In the genomic region with DNA sequence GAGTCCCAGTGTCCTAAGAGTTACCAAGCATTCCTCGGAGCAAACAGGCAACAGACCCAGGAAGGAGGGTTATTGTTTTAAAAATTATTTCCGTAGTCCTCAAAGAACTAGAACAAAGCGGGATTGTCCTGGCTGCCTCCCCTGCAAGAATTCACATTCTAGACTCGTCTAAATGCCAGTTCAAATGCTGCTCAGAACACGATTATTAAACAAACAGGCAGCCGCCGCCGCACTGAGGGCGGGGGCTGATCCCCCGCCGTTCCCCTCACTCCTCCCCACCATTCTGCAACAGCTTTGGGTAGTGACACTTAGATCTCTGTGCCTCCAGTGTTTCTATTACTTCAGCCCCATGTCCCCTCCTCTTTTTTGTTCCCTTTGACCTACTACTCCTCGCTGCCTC, we compare ENCODE assay signal across 21 mouse cellular contexts.
DNase-seq lines count a peak whose midpoint lies in the region; ATAC-seq and TF ChIP-seq lines count a peak whose summit lies in the region.
"Had no signal": no experiment of that assay in that cellular context is flagged by ENCODE, and none has a peak within 500 bp of the region (broad histone marks: within the 10 kb centered on the region; RNA-seq: fewer than 3 reads in every experiment).

No protein-coding gene starts in this region.

- 50% methylated on average over 12 of the region's 12 CpGs for WGBS in hindbrain, embryonic 12.5 days
- 73% methylated on average over 12 of the region's 12 CpGs for WGBS in hindbrain, embryonic 11.5 days
- WGBS in forebrain, embryonic 16.5 days: 31% methylated on average over 12 of the region's 12 CpGs
- WGBS in midbrain, embryonic 14.5 days: 57% methylated on average over 12 of the region's 12 CpGs

- DNase-seq in hindbrain, embryonic 11.5 days (ENCODE audit: low spot score): no peak
- DNase-seq in brain, embryonic 14.5 days (ENCODE audit: low read depth): peak; percentile 50
- DNase-seq in midbrain, embryonic 14.5 days: no peak
- no peak for DNase-seq in heart, postnatal 36 days
- DNase-seq in thymus, postnatal 14 days: no peak
- DNase-seq: adrenal gland, adult 2 months; cerebellum, postnatal 10 days; kidney, adult 11 months; layer of hippocampus, postnatal 36 days; lung, postnatal 10 days; right cerebral cortex, postnatal 25 days; thymus, adult 2 months had no signal

- H3K4me3 ChIP-seq in hindbrain, embryonic 12.5 days: no peak overlapping the region
- H3K4me3 ChIP-seq in hindbrain, embryonic 11.5 days (ENCODE audit: low read depth, low read length): no peak overlapping the region
- H3K4me3 ChIP-seq in forebrain, embryonic 16.5 days (replicated peaks; ENCODE audit: low read length): no peak overlapping the region
- no peak overlapping the region for H3K4me3 ChIP-seq in midbrain, embryonic 14.5 days (replicated peaks; ENCODE audit: low read depth, low read length)
- H3K4me3 ChIP-seq: embryonic facial prominence, embryonic 12.5 days; erythroblast, embryonic 14.5 days; limb, embryonic 15.5 days; liver, embryonic 15.5 days; neural tube, embryonic 13.5 days; stomach, embryonic 15.5 days had no signal

- no peaks in the 10 kb centered on the region; the same call in 1 of the 2 replicates for H3K9me3 ChIP-seq in hindbrain, embryonic 12.5 days (replicated peaks)
- H3K9me3 ChIP-seq in hindbrain, embryonic 11.5 days (ENCODE audit: control insufficient read depth, low read length): no peaks in the 10 kb centered on the region
- H3K9me3 ChIP-seq in forebrain, embryonic 16.5 days (ENCODE audit: control insufficient read depth, low read length): no peaks in the 10 kb centered on the region; the same call in 1 of the 2 replicates
- H3K9me3 ChIP-seq in midbrain, embryonic 14.5 days (ENCODE audit: control insufficient read depth, low read length): no peaks in the 10 kb centered on the region
- H3K9me3 ChIP-seq: embryonic facial prominence, embryonic 12.5 days; limb, embryonic 15.5 days; liver, embryonic 15.5 days; neural tube, embryonic 13.5 days; stomach, embryonic 15.5 days had no signal

- intact Hi-C loops in heart, postnatal 36 days (cut with DNase I): no loop called here

- peaks cover 15% of the 10 kb centered on the region for H3K4me1 ChIP-seq in hindbrain, embryonic 12.5 days
- H3K4me1 ChIP-seq in hindbrain, embryonic 11.5 days (replicated peaks; ENCODE audit: control insufficient read depth, insufficient read depth, low read length): no peaks in the 10 kb centered on the region
- H3K4me1 ChIP-seq in forebrain, embryonic 16.5 days (replicated peaks; ENCODE audit: control insufficient read depth, insufficient read depth, low read length): 0 out of 2 replicates have a peak, but pooled peaks cover 7% of the 10 kb centered on the region
- H3K4me1 ChIP-seq in midbrain, embryonic 14.5 days (ENCODE audit: control insufficient read depth, insufficient read depth, low read length): peaks cover 5% of the 10 kb centered on the region; the same call in 1 of the 2 replicates
- H3K4me1 ChIP-seq: embryonic facial prominence, embryonic 12.5 days; limb, embryonic 15.5 days; liver, embryonic 15.5 days; stomach, embryonic 15.5 days had no signal

- ATAC-seq in hindbrain, embryonic 12.5 days (ENCODE audit: low FRiP score): no peak
- ATAC-seq in hindbrain, embryonic 11.5 days (ENCODE audit: low FRiP score): no peak
- peak; percentile 41; the same call in 1 of the 2 replicates for ATAC-seq in forebrain, embryonic 16.5 days
- ATAC-seq in midbrain, embryonic 14.5 days (ENCODE audit: low FRiP score, low TSS enrichment): no peak

- H3K9ac ChIP-seq in hindbrain, embryonic 12.5 days: no peak overlapping the region
- H3K9ac ChIP-seq in hindbrain, embryonic 11.5 days (ENCODE audit: low read depth, low read length): no peak overlapping the region
- no peak overlapping the region for H3K9ac ChIP-seq in forebrain, embryonic 16.5 days (replicated peaks; ENCODE audit: low read depth, low read length)
- no peak overlapping the region for H3K9ac ChIP-seq in midbrain, embryonic 14.5 days (replicated peaks; ENCODE audit: low read length)
- H3K9ac ChIP-seq: embryonic facial prominence, embryonic 12.5 days; limb, embryonic 15.5 days; liver, embryonic 15.5 days; neural tube, embryonic 13.5 days; stomach, embryonic 15.5 days had no signal

- no peak for TF ChIP-seq CTCF in brain, embryonic 14.5 days (IDR thresholded peaks at IDR 0.05; ENCODE audit: borderline replicate concordance, extremely low read depth, insufficient read depth, insufficient read length)

- H3K27ac ChIP-seq in hindbrain, embryonic 12.5 days: peak overlapping the region; percentile 50; the same call in 1 of the 2 replicates
- H3K27ac ChIP-seq in hindbrain, embryonic 11.5 days (ENCODE audit: low read depth, low read length): no peak overlapping the region
- H3K27ac ChIP-seq in forebrain, embryonic 16.5 days (ENCODE audit: low read length): no peak overlapping the region
- peak overlapping the region; percentile 61 for H3K27ac ChIP-seq in midbrain, embryonic 14.5 days (replicated peaks; ENCODE audit: low read depth, low read length)
- H3K27ac ChIP-seq: embryonic facial prominence, embryonic 12.5 days; kidney, postnatal 0 days; limb, embryonic 15.5 days; liver, embryonic 15.5 days; neural tube, embryonic 13.5 days; stomach, embryonic 15.5 days had no signal

- peaks cover 4% of the 10 kb centered on the region; the same call in 1 of the 2 replicates for H3K36me3 ChIP-seq in hindbrain, embryonic 12.5 days
- H3K36me3 ChIP-seq in hindbrain, embryonic 11.5 days (ENCODE audit: control insufficient read depth, insufficient read depth, low read length): no peaks in the 10 kb centered on the region
- no peaks in the 10 kb centered on the region for H3K36me3 ChIP-seq in forebrain, embryonic 16.5 days (ENCODE audit: control insufficient read depth, insufficient read depth)
- H3K36me3 ChIP-seq in midbrain, embryonic 14.5 days (ENCODE audit: control insufficient read depth, insufficient read depth, low read length): peaks cover 5% of the 10 kb centered on the region; the same call in 1 of the 2 replicates
- H3K36me3 ChIP-seq: embryonic facial prominence, embryonic 12.5 days; limb, embryonic 15.5 days; liver, embryonic 15.5 days; stomach, embryonic 15.5 days had no signal

- no peak for TF ChIP-seq POLR2A in brain, embryonic 14.5 days (IDR thresholded peaks at IDR 0.05; ENCODE audit: borderline replicate concordance, extremely low read depth, insufficient read depth, insufficient read length, poor library complexity, severe bottlenecking)

- no peaks in the 10 kb centered on the region for H3K27me3 ChIP-seq in hindbrain, embryonic 12.5 days
- H3K27me3 ChIP-seq in hindbrain, embryonic 11.5 days (ENCODE audit: control insufficient read depth, insufficient read depth, low read length): no peaks in the 10 kb centered on the region
- no peaks in the 10 kb centered on the region for H3K27me3 ChIP-seq in forebrain, embryonic 16.5 days (replicated peaks; ENCODE audit: control insufficient read depth, insufficient read depth, low read length)
- no peaks in the 10 kb centered on the region for H3K27me3 ChIP-seq in midbrain, embryonic 14.5 days (ENCODE audit: control insufficient read depth, insufficient read depth, low read length)
- H3K27me3 ChIP-seq: embryonic facial prominence, embryonic 12.5 days; limb, embryonic 15.5 days; liver, embryonic 15.5 days; neural tube, embryonic 13.5 days; stomach, embryonic 15.5 days had no signal

- 0 out of 2 replicates have a peak overlapping the region, but pooled peaks have one; percentile 2 for H3K4me2 ChIP-seq in hindbrain, embryonic 12.5 days (replicated peaks)
- no peak overlapping the region for H3K4me2 ChIP-seq in hindbrain, embryonic 11.5 days (replicated peaks; ENCODE audit: low read depth, low read length)
- H3K4me2 ChIP-seq in forebrain, embryonic 16.5 days (ENCODE audit: low read length): no peak overlapping the region
- no peak overlapping the region for H3K4me2 ChIP-seq in midbrain, embryonic 14.5 days (ENCODE audit: low read length)
- H3K4me2 ChIP-seq: embryonic facial prominence, embryonic 12.5 days; limb, embryonic 15.5 days; liver, embryonic 15.5 days; neural tube, embryonic 13.5 days; stomach, embryonic 15.5 days had no signal

Comparison
In these comparisons a context has a peak if more than half of its experiments do, and no peak if none do; other contexts are left out.
1. H3K27ac ChIP-seq: peak in hindbrain, embryonic 12.5 days (single experiment) and midbrain, embryonic 14.5 days (single experiment); none in hindbrain, embryonic 11.5 days (single experiment) and forebrain, embryonic 16.5 days (single experiment).